Mouse (Mus musculus) gastrocnemius, postnatal 10 days (tissue): ENCODE data around the gene Rexo4. TPM values are rescaled to one million over a fixed set of nuclear protein-coding genes. Genes with fewer than 3 reads are reported as not detected.

Source experiments
- DNase-seq: peaks from one replicate; pipeline ENCODE4 v3.0.0; 2021; ENCODE audit warnings: mixed read lengths
- total RNA-seq, 2 experiments: library from RNA; stranded (reverse); gene quantifications; 2 replicates each; pipeline ENCODE4 v1.2.3; 2021

Gene Rexo4
- total RNA-seq, 2 experiments from 2014 or later: 14.4 to 22.5 TPM

DNA sequence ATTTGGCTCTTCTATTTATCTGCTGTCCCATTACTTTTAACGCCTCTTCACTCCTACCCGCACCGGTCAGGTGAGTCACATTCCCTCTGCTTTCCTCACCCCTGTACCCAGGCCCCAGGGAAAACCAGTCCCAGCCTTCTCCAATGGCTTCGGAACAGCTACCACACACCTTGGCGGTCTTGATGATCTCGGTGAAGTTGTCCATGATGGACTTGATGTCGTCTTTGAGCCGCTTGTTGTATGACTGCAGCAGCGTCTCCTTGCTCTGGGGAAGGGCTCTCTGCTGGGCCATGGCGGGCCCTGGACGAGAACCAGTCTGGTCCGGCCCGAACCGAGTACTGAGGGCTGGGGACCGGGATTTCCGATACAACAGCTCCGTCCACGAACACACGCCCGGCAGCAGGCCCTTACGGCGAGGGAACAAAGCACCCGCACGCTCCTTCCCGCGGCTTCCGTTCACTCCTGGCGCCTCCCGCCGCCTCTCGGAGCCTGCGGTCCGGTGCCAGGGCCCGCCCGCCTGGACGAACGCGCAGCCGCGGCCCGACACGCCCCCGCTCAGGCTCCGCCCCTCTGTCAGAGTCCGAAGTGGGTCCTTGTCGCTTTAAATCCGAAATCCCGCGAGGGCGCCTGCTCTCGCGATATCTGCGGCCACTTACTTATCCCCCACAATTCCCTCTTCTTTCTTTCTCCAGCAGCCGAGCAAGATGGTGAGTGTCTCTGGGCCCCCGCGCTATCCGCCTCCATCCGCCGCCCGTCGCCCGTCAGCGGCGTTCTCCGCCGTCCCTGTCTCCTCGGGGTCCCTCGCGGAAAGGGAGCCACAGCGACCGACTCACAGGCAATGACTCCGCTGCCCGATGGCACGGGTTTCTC is 53.8 kb downstream of the Rexo4 start, which contains the start of the genes Med22 and Rpl7a:
Gene Med22, minus strand, starts transcription at position 554 of the 870 bp plus-strand sequence.
Gene Rpl7a, plus strand, starts transcription at position 641 of the 870 bp plus-strand sequence.
- DNase-seq: peak; percentile 100

DNA sequence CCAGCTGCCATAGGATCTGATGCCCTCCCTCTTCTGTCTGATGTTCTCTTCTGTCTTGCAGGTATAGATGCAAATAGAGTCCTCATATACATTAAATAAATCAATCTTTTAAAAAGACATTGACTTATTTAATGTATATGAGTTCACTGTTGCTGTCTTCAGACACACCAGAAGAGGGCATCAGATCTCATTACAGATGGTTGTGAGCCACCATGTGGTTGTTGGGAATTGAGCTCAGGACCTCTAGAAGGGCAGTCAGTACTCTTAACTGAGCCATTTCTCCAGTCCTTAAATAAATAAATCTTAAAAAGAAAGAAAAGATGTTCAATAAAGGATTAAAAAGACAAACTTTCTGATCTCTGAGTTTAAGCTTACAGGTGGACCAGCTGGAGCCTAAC is 54.8 kb downstream of the Rexo4 start:
- DNase-seq: no peak

DNA sequence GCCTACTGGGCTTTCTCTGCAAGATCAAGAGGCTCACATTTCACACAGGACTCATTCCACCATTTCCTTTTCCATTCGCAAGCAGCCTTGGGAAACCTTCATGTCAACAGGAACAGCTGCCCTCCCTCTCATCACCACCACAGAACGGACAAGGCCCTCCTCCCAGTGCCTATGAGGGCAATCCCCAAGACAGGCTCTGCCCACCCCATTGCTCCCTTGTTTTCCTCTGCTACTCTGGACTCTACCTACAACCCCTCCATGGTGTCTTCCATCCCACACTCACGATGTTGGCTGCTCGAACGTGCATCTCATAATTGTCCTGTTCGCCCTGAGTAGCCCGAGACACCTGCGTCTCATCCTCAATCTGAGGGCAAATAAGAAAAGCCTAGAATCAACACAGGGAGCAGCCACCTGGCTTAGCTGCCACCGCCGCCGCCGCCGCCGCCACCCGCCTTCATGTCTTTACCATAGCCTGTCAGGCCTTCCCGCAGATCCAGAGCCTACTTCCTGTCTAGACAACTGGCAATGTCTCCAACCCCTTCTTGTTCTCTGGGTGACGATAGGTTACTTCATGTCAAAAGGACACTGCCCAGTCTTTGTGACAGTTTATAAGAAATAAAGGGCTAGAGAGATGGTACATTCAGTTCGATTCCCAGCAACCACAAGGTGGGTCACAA is 55.3 kb downstream of the Rexo4 start:
- no peak for DNase-seq

DNA sequence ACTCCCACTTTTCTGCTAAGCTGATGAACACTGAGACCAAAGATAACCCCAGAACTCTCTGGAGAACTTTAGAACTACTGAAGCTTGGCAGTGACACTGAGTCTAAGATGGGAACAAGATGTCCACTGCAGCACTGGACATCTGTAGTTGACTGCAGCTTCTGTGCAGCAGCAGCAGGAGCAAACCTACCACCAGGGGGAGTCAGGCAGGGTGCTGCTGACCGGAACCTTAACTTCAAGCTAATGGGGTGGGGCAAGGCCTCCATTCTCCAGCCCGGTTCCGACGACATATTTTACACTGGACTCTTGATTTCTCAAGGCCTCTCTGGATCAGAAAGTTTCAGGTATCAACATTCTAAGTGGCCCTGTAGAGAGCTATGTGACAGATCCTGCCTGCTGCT is 57.1 kb downstream of the Rexo4 start:
- DNase-seq: peak; percentile 58

- no peak for DNase-seq
Observed at GRCm38 (mm10) chr2:26906431-26906830, 57.8 kb downstream of the Rexo4 start.

GRCm38 (mm10) chr2:26905936-26906335 is 58.2 kb downstream of the Rexo4 start:
- no peak for DNase-seq

Other genes with a start within 250 kb of the Rexo4 start
- gene Abo, start 99.4 kb downstream of the Rexo4 start, total RNA-seq: not detected
- gene Surf6, start 61.5 kb downstream of the Rexo4 start, total RNA-seq: 10 to 100 TPM; 12.9 to 14.7 TPM
- gene Med22, start 53.7 kb downstream of the Rexo4 start, total RNA-seq: 10 to 100 TPM; 21.9 to 22.8 TPM
- 100 to 1,000 TPM; 415 to 419 TPM for gene Rpl7a, start 53.6 kb downstream of the Rexo4 start, total RNA-seq
- 10 to 100 TPM; 14.0 to 15.4 TPM for gene Surf2, start 48.0 kb downstream of the Rexo4 start, total RNA-seq
- 10 to 100 TPM; 33.3 to 37.6 TPM for gene Surf1, start 47.9 kb downstream of the Rexo4 start, total RNA-seq
- gene Surf4, start 30.5 kb downstream of the Rexo4 start, total RNA-seq: 10 to 100 TPM; 93.2 to 99.4 TPM
- not detected for gene Stkld1, start 30.3 kb downstream of the Rexo4 start, total RNA-seq
- not detected for gene Adamts13, start 9.0 kb upstream of the Rexo4 start, total RNA-seq
- gene Cacfd1, start 45.5 kb upstream of the Rexo4 start, total RNA-seq: 10 to 100 TPM; 24.0 to 26.2 TPM
- gene Slc2a6, start 63.6 kb upstream of the Rexo4 start, total RNA-seq: under 1 TPM; 0.16 to 0.27 TPM
- 10 to 100 TPM; 51.6 to 58.5 TPM for gene Mymk, start 107.8 kb upstream of the Rexo4 start, total RNA-seq
- 1 to 10 TPM; 3.1 to 4.8 TPM for gene Adamtsl2, start 115.0 kb upstream of the Rexo4 start, total RNA-seq
- gene Fam163b, start 178.1 kb upstream of the Rexo4 start, total RNA-seq: under 1 TPM; 0.33 to 0.36 TPM
- under 1 TPM; 0.14 to 0.23 TPM for gene Dbh, start 200.8 kb upstream of the Rexo4 start, total RNA-seq